Mouse (Mus musculus): ENCODE results near the gene Efna3. TPM values are rescaled to one million over a fixed set of nuclear protein-coding genes. Genes with fewer than 3 reads are reported as not detected.

The Efna3 gene
- polyA plus RNA-seq, 1 experiment from 2014 or later: 18.4 TPM

- Histone ChIP-seq H3K4me1 (peaks cover 25% of the 10 kb centered on the region), H3K27ac (no peak overlapping the region), H3K27me3 (ENCODE audit: low read depth, poor library complexity, severe bottlenecking) (peaks cover 4% of the 10 kb centered on the region; the same call in 1 of the 2 replicates), H3K36me3 (no peaks in the 10 kb centered on the region), H3K4me3 (no peak overlapping the region), H3K9me3 (replicated peaks) (no peaks in the 10 kb centered on the region)
- no peak for DNase-seq (ENCODE audit: low spot score)
- 71% methylated on average over 4 of the region's 4 CpGs for WGBS
These were observed 17.7 kb downstream of the Efna3 start for GRCm38 (mm10) chr3:89305105-89305504.

GRCm38 (mm10) chr3:89304440-89304839, 18.3 kb downstream of the Efna3 start:
- WGBS: 62% methylated on average over 6 of the region's 6 CpGs
- Histone ChIP-seq H3K36me3 (no peaks in the 10 kb centered on the region), H3K4me1 (peaks cover 32% of the 10 kb centered on the region), H3K9me3 (replicated peaks) (no peaks in the 10 kb centered on the region), H3K27me3 (ENCODE audit: low read depth, poor library complexity, severe bottlenecking) (peaks cover 8% of the 10 kb centered on the region; the same call in 1 of the 2 replicates), H3K27ac (no peak overlapping the region), H3K4me3 (no peak overlapping the region)
- no peak for DNase-seq (ENCODE audit: low spot score)

- peaks cover 23% of the 10 kb centered on the region for H3K4me1 ChIP-seq
- no peak overlapping the region for H3K4me3 ChIP-seq
- peaks cover 12% of the 10 kb centered on the region; the same call in 1 of the 2 replicates for H3K27me3 ChIP-seq (ENCODE audit: low read depth, poor library complexity, severe bottlenecking)
- DNase-seq (ENCODE audit: low spot score): no peak
- 74% methylated on average over 2 of the region's 2 CpGs for WGBS
- no peaks in the 10 kb centered on the region for H3K36me3 ChIP-seq
- H3K27ac ChIP-seq: no peak overlapping the region
- H3K9me3 ChIP-seq (replicated peaks): no peaks in the 10 kb centered on the region
These were observed 22.3 kb downstream of the Efna3 start for GRCm38 (mm10) chr3:89300514-89300913.

GRCm38 (mm10) chr3:89300071-89300470, 22.7 kb downstream of the Efna3 start:
- Histone ChIP-seq H3K4me3 (peak overlapping the region; percentile 44), H3K4me1 (peaks cover 20% of the 10 kb centered on the region), H3K36me3 (no peaks in the 10 kb centered on the region), H3K27me3 (ENCODE audit: low read depth, poor library complexity, severe bottlenecking) (peaks cover 12% of the 10 kb centered on the region; the same call in 1 of the 2 replicates), H3K9me3 (replicated peaks) (no peaks in the 10 kb centered on the region), H3K27ac (no peak overlapping the region)
- 56% methylated on average over 1 of the region's 1 CpGs for WGBS
- DNase-seq (ENCODE audit: low spot score): no peak

- Histone ChIP-seq H3K27ac (peak overlapping the region; percentile 72), H3K9me3 (replicated peaks) (no peaks in the 10 kb centered on the region), H3K4me1 (peaks cover 18% of the 10 kb centered on the region), H3K36me3 (no peaks in the 10 kb centered on the region), H3K4me3 (peak overlapping the region; percentile 44), H3K27me3 (ENCODE audit: low read depth, poor library complexity, severe bottlenecking) (peaks cover 12% of the 10 kb centered on the region; the same call in 1 of the 2 replicates)
- DNase-seq (ENCODE audit: low spot score): peak; percentile 62
- 2% methylated on average over 14 of the region's 14 CpGs for WGBS
These were observed 23.3 kb downstream of the Efna3 start for GRCm38 (mm10) chr3:89299499-89299898.

- peaks cover 12% of the 10 kb centered on the region; the same call in 1 of the 2 replicates for H3K27me3 ChIP-seq (ENCODE audit: low read depth, poor library complexity, severe bottlenecking)
- WGBS: 87% methylated on average over 6 of the region's 6 CpGs
- H3K27ac ChIP-seq: no peak overlapping the region
- no peak for DNase-seq (ENCODE audit: low spot score)
- no peaks in the 10 kb centered on the region for H3K36me3 ChIP-seq
- no peaks in the 10 kb centered on the region for H3K9me3 ChIP-seq (replicated peaks)
- H3K4me1 ChIP-seq: peaks cover 16% of the 10 kb centered on the region
- no peak overlapping the region for H3K4me3 ChIP-seq
These were observed 23.9 kb downstream of the Efna3 start for GRCm38 (mm10) chr3:89298908-89299307.

GRCm38 (mm10) chr3:89296761-89297396, 25.9 kb downstream of the Efna3 start:
- 89% methylated on average over 11 of the region's 11 CpGs for WGBS
- peaks cover 22% of the 10 kb centered on the region for H3K4me1 ChIP-seq
- H3K27ac ChIP-seq: no peak overlapping the region

GRCm38 (mm10) chr3:89295685-89296230, 27.0 kb downstream of the Efna3 start:
- H3K36me3 ChIP-seq: no peaks in the 10 kb centered on the region
- H3K9me3 ChIP-seq (replicated peaks): no peaks in the 10 kb centered on the region
- no peak for DNase-seq (ENCODE audit: low spot score)
- no peak overlapping the region for H3K4me3 ChIP-seq
- 86% methylated on average over 8 of the region's 8 CpGs for WGBS
- H3K4me1 ChIP-seq: peaks cover 32% of the 10 kb centered on the region
- peaks cover 12% of the 10 kb centered on the region; the same call in 1 of the 2 replicates for H3K27me3 ChIP-seq (ENCODE audit: low read depth, poor library complexity, severe bottlenecking)
- no peak overlapping the region for H3K27ac ChIP-seq

More at GRCm38 (mm10) chr3:89296761-89297396, 25.9 kb downstream of the Efna3 start:
- Histone ChIP-seq H3K36me3 (no peaks in the 10 kb centered on the region), H3K4me3 (no peak overlapping the region), H3K27me3 (ENCODE audit: low read depth, poor library complexity, severe bottlenecking) (peaks cover 12% of the 10 kb centered on the region; the same call in 1 of the 2 replicates), H3K9me3 (replicated peaks) (no peaks in the 10 kb centered on the region)
- no peak for DNase-seq (ENCODE audit: low spot score)

- no peak overlapping the region for H3K4me3 ChIP-seq
- no peaks in the 10 kb centered on the region for H3K9me3 ChIP-seq (replicated peaks)
- 0 out of 2 replicates have a peak, but pooled peaks cover 4% of the 10 kb centered on the region for H3K27me3 ChIP-seq (ENCODE audit: low read depth, poor library complexity, severe bottlenecking)
- no peak overlapping the region for H3K27ac ChIP-seq
- H3K36me3 ChIP-seq: no peaks in the 10 kb centered on the region
- DNase-seq (ENCODE audit: low spot score): no peak
- 78% methylated on average over 5 of the region's 5 CpGs for WGBS
- peaks cover 24% of the 10 kb centered on the region for H3K4me1 ChIP-seq
These were observed 28.6 kb downstream of the Efna3 start for GRCm38 (mm10) chr3:89294195-89294594.

- no peak overlapping the region for H3K27ac ChIP-seq
- H3K27me3 ChIP-seq (ENCODE audit: low read depth, poor library complexity, severe bottlenecking): no peaks in the 10 kb centered on the region
- 93% methylated on average over 11 of the region's 11 CpGs for WGBS
These were observed 29.4 kb downstream of the Efna3 start for GRCm38 (mm10) chr3:89293247-89293918.

GRCm38 (mm10) chr3:89292303-89292702, 30.5 kb downstream of the Efna3 start:
- WGBS: 81% methylated on average over 5 of the region's 5 CpGs
- no peaks in the 10 kb centered on the region for H3K36me3 ChIP-seq

More at GRCm38 (mm10) chr3:89293247-89293918, 29.4 kb downstream of the Efna3 start:
- no peaks in the 10 kb centered on the region for H3K36me3 ChIP-seq
- no peaks in the 10 kb centered on the region for H3K9me3 ChIP-seq (replicated peaks)
- DNase-seq (ENCODE audit: low spot score): no peak
- no peak overlapping the region for H3K4me3 ChIP-seq
- peaks cover 28% of the 10 kb centered on the region for H3K4me1 ChIP-seq

GRCm38 (mm10) chr3:89291874-89292273, 30.9 kb downstream of the Efna3 start:
- H3K36me3 ChIP-seq: no peaks in the 10 kb centered on the region
- WGBS: 67% methylated on average over 10 of the region's 10 CpGs
- no peaks in the 10 kb centered on the region for H3K9me3 ChIP-seq (replicated peaks)
- no peak overlapping the region for H3K27ac ChIP-seq
- peaks cover 4% of the 10 kb centered on the region; the same call in 1 of the 2 replicates for H3K27me3 ChIP-seq (ENCODE audit: low read depth, poor library complexity, severe bottlenecking)
- peaks cover 38% of the 10 kb centered on the region for H3K4me1 ChIP-seq
- no peak overlapping the region for H3K4me3 ChIP-seq
- DNase-seq (ENCODE audit: low spot score): no peak

More at GRCm38 (mm10) chr3:89292303-89292702, 30.5 kb downstream of the Efna3 start:
- Histone ChIP-seq H3K27ac (no peak overlapping the region; the same call in 1 of the 2 replicates), H3K4me1 (peaks cover 34% of the 10 kb centered on the region), H3K4me3 (no peak overlapping the region), H3K9me3 (replicated peaks) (no peaks in the 10 kb centered on the region), H3K27me3 (ENCODE audit: low read depth, poor library complexity, severe bottlenecking) (peaks cover 4% of the 10 kb centered on the region; the same call in 1 of the 2 replicates)
- no peak for DNase-seq (ENCODE audit: low spot score)

- H3K4me1 ChIP-seq: peaks cover 47% of the 10 kb centered on the region
- H3K9me3 ChIP-seq (replicated peaks): no peaks in the 10 kb centered on the region
- H3K4me3 ChIP-seq: no peak overlapping the region
- DNase-seq (ENCODE audit: low spot score): no peak
- peaks cover 9% of the 10 kb centered on the region; the same call in 1 of the 2 replicates for H3K27me3 ChIP-seq (ENCODE audit: low read depth, poor library complexity, severe bottlenecking)
- WGBS: 44% methylated on average over 7 of the region's 7 CpGs
- H3K36me3 ChIP-seq: no peaks in the 10 kb centered on the region
- H3K27ac ChIP-seq: no peak overlapping the region
These were observed 34.2 kb downstream of the Efna3 start for GRCm38 (mm10) chr3:89288503-89288928.
